Mouse (Mus musculus) gastrocnemius, adult 2 months (tissue): Measurements from ENCODE around the gene Rabep1. TPM values are rescaled to one million over a fixed set of nuclear protein-coding genes. Genes with fewer than 3 reads are reported as not detected.
"Not testable (repeated sequence)": the region's sequence is repeated elsewhere in the genome, so short reads cannot be mapped to it uniquely, and the experiment has no call there.

Experiments
- DNase-seq: peaks from one replicate; pipeline ENCODE4 v3.0.0; 2022
- H3K27ac ChIP-seq: fragments of 200-600 bp; 2 replicates; pipeline ENCODE4 v1.8.1; 2022; ENCODE audit warnings: mild to moderate bottlenecking
- H3K4me3 ChIP-seq: fragments of 200-600 bp; 2 replicates; pipeline ENCODE4 v1.8.1; 2022; ENCODE audit warnings: mild to moderate bottlenecking, moderate library complexity
- CTCF ChIP-seq: fragments of 200-600 bp; IDR thresholded peaks from 2 replicates; pipeline ENCODE4 v1.8.1; 2022; ENCODE audit warnings: antibody characterized with exemption, mild to moderate bottlenecking, moderate library complexity
- intact Hi-C: fragments of 180-260 bp; cut with DNase I; formaldehyde crosslinking; loops from one replicate; pipeline ENCODE4 v1.15.1; 2025
- total RNA-seq, 2 experiments: library from RNA; stranded (reverse); gene quantifications; 2 replicates each; pipeline ENCODE4 v1.2.3; 2021

Gene Rabep1
- total RNA-seq, 2 experiments from 2014 or later, result 37.2 to 37.8 TPM

DNA sequence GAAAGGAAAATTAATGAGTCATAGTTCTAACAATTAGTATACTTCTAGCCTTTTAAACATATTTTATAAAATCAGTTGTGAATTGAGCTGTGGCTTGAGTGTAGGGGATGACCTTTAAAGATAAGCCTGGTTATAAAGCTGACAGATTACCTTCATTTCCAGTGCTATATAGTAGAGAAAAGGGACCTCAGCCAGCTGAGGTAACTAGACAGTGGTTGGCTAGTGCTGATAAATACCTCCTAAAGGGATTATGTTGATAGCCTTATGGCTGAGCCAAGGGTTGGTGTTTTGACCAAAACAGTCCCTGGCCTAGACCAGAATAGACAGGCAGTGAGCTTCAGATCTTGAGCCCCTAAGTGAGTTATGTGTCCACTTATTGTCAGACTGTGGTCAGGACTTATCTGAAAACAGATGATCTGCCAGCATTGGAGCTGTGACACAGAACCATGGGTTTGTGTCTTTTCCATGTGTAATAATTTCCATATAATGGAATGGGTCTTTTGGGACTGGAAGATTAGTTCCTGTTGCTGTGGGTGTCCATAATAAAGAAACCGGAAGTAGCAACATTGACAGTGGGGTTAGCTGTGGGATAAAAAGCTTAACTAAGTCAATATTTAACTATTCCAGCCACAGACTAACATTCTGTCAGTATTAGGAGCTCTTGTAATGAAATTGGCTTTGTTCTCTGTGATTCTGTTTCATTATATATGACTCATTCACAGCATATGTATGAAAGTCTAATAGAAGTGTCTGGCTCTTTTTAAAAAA, 29.5 kb downstream of the Rabep1 start:
- intact Hi-C loops, result no loop called here
- Histone ChIP-seq H3K27ac (peak overlapping the region; percentile 48; the same call in 1 of the 2 replicates), H3K4me3 (no peak overlapping the region)
- DNase-seq, result no peak
- no peak for TF ChIP-seq CTCF

DNA sequence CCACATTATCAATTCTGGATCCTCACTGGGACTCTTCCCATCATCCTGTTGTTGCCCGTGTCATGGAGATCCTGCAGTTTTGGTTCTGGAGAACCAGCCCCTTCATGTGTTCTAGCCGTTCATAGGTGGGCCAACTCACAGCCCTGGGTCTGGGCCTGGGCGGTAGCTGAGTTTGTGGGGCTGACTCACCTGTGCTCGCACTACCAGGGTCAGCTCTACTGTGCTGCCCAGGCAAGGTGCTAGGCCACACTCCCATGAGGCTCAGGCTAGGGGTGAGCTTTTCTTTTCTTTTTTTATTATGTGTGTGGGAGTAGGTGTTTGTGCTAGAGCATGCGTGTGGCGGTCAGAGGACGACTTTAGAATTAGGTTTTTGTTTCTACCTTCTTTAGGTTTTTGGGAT, 33.1 kb downstream of the Rabep1 start:
- TF ChIP-seq CTCF, result no peak
- DNase-seq, result no peak
- H3K27ac ChIP-seq, result no peak overlapping the region
- H3K4me3 ChIP-seq, result no peak overlapping the region
- intact Hi-C loops, result no loop called here

DNA sequence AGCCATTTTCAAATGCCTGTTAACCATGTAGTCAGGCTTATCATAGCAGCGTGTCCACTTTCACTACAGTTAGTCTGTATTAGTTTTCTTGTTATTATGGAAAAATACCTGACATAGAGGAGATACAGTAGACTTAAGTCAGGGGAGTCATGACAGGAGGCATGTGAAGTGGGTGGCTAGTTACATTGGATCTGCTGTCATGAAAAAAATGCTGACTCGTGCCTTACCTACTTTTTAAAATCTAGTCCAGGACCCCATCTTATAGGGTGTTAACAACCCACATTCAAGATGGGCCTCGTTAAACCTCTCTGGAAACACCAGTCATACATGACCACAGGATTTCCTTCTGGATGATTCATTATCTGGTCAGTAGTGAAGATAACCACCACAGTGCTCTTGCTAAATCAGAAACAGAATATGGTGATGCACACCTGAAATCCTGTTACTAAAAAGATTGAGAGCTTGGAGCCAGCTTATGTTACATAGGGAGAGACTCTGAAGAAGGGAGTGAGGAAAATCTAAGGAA, 38.4 kb downstream of the Rabep1 start:
- H3K27ac ChIP-seq, result no peak overlapping the region
- no peak for DNase-seq
- TF ChIP-seq CTCF, result no peak
- H3K4me3 ChIP-seq, result no peak overlapping the region
- intact Hi-C loops, result no loop called here

DNA sequence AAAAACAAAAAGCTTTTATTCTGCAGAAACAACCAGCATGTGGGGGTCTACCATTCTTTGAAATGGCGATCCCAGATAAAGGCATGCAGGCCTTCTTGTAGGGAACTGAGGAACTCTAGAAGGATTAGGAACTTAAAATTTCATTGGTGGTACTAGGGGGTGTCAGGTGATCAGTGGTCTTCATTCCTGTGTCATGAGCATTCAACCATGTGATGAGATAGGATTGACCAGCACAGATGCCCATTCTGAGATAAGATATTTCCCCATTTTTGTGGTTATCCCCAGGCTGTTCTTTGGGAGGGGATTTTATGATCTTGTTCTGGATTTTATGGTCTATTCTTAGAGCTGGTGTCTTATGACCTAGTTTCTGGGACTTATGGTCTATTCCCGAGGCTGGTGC, 46.1 kb downstream of the Rabep1 start:
- Histone ChIP-seq H3K27ac (no peak overlapping the region), H3K4me3 (no peak overlapping the region)
- intact Hi-C loops, result no loop called here
- DNase-seq, result no peak
- no peak for TF ChIP-seq CTCF

DNA sequence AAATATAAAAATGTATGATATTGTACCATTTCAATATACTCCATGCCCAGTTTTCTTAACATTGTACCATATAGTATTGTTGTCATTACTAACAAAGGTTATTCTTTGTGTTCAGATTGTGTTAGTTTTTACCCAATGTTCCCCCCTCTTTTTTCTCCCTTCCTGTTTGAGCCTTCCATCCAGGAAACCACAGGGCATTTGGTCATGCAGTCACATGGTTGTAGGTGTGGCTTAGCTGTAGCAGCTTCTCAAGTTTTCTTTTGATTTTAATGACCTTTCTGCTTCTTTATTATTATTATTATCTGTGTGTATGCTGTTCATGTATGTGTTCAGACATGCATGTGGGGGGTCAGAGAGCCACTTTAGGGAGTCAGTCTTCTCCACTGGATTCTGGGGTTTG, 47.0 kb downstream of the Rabep1 start:
- no peak for TF ChIP-seq CTCF
- intact Hi-C loops, result no loop called here
- H3K27ac ChIP-seq, result no peak overlapping the region
- H3K4me3 ChIP-seq, result no peak overlapping the region
- no peak for DNase-seq

DNA sequence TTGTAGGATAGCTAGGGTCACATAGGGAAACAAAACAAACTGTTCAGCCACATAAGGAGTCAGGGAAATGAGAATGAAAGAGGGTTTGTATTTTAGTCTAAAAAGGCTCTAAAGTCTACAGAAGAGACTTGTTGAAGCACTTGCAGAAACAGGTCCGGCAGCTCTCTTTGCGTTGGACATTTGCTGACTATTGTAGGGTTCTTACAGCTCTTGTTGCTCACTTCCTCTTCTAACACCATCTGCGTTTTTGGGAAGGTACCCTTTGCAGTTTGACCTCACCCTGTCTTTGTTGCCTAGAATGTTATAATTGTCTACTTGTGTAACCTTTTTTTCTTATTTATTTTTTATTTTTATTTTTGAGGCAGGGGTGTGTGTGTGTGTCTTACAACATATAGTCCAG, 53.1 kb downstream of the Rabep1 start:
- intact Hi-C loops, result no loop called here
- no peak for TF ChIP-seq CTCF
- no peak for DNase-seq
- Histone ChIP-seq H3K4me3 (no peak overlapping the region), H3K27ac (no peak overlapping the region)

DNA sequence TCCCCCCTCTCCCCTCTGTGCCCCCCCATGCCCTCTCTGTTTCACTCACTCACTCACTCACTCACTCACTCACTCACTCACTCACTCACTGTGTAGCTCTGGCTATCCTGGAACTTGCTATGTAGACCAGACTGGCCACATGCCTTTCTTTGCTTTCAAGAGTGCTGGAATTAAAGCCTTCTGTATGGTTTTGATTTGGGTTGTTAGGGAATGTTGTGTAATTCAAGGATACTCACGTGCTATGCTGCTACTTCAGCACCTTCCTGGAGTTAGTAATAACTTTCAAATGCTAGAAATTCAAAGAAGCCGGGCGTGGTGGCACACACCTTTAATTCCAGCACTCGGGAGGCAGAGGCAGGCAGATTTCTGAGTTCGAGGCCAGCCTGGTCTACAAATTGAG, 53.6 kb downstream of the Rabep1 start:
- H3K4me3 ChIP-seq, DNase-seq, H3K27ac ChIP-seq, intact Hi-C loops: not testable (repeated sequence)

DNA sequence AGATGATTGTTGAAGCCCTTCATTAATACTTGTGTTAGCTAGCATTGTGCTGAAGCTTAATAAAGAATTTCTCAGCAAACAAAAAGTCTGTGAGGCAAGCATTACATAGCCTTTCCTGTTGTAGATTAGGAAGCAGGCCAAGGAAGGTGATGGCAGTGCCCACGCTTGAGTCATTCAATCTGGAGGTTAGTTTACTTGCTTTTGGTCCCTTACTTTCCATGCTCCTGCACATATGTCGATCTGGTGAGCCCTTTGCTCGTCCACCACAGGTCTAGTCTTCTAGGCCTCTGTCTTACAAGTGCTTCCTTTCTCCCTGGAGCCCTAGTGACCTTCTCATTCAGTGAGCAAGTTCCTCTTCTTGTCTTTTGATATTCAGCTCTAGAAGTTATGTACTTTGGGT, 62.1 kb downstream of the Rabep1 start:
- intact Hi-C loops, result no loop called here
- Histone ChIP-seq H3K4me3 (no peak overlapping the region), H3K27ac (no peak overlapping the region)
- DNase-seq, result no peak
- TF ChIP-seq CTCF, result no peak

DNA sequence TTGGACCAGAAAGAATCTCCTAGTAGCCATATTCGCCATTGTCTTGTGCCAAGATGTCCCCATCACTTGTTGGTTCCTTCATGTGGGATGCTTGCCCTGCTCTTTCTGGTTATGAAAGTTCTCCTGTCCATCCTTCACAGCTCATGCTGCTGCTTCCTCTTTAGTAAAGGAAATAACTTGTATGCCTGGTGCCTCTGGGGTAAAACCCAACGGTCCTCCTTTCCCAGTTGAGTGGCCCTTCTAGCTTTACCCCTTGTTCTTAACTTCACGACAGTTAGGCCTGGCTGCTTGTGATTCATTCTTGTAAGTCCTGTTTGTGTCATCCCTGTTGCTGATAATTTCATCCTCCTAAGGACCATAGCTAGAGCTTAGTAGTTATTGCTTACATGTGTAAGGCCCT, 66.7 kb downstream of the Rabep1 start:
- H3K4me3 ChIP-seq, result no peak overlapping the region
- no peak for DNase-seq
- H3K27ac ChIP-seq, result no peak overlapping the region
- intact Hi-C loops, result no loop called here
- TF ChIP-seq CTCF, result no peak

DNA sequence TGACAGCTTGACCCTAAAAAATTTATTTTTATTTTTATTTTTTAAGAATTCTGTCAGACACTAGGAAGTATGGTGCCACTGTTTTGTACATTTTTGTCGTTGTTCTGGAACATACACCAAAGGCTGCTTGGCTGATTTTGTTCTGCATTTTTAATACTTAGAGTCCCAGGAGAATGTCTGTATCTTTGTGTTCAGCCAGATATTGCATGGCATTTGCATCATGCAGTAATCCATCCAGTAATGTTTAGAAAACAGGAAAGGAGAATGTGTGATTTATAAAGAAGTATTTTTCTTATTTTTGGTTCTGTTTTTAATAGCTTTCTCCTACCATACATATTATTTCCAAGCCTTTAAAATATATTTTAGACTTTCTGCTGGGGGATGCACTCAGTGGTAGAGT, 67.3 kb downstream of the Rabep1 start:
- DNase-seq, result no peak
- Histone ChIP-seq H3K4me3 (no peak overlapping the region), H3K27ac (no peak overlapping the region)
- TF ChIP-seq CTCF, result no peak
- intact Hi-C loops, result no loop called here

DNA sequence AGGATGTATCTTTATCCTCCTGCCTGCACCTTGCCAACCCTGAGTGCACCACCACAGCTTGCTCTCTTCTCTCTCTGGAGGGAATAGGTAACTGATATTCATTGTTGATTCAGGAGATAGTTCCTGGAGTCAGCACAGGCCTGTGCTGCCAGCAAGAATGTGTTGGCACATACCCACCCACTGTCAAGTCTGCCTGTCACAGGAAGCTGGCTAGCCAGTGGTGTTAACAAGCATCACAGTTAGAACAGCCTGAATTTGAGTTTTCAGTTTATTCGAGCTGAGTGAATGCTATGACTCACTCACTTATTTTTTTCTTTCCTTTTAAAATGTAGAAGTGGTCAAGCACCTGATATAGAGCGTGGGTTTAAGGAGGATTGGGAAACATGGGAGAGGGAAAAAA, 73.3 kb downstream of the Rabep1 start:
- no peak for DNase-seq
- H3K4me3 ChIP-seq, result no peak overlapping the region
- no peak for TF ChIP-seq CTCF
- intact Hi-C loops, result no loop called here
- H3K27ac ChIP-seq, result no peak overlapping the region

DNA sequence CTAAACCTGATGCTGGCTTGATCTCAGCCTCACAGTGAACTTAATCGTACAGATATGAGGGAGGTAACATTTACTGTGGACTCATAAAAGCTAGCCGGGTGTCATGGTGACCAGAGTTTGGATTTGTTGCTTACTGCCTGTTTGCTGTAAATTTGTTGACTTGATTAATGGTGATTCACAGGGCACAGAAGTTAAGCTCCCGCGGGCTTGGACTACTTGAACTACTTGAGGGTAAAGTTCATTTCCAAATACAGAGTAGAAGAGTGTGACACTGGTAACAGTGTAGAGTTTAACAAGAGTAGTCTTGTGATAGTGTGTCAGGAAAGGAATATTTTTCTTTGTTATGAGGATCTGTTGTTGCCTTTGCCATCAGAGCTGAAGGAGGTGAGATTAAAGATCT, 74.9 kb downstream of the Rabep1 start:
- intact Hi-C loops, result no loop called here
- TF ChIP-seq CTCF, result no peak
- Histone ChIP-seq H3K4me3 (no peak overlapping the region), H3K27ac (no peak overlapping the region)
- DNase-seq, result no peak

DNA sequence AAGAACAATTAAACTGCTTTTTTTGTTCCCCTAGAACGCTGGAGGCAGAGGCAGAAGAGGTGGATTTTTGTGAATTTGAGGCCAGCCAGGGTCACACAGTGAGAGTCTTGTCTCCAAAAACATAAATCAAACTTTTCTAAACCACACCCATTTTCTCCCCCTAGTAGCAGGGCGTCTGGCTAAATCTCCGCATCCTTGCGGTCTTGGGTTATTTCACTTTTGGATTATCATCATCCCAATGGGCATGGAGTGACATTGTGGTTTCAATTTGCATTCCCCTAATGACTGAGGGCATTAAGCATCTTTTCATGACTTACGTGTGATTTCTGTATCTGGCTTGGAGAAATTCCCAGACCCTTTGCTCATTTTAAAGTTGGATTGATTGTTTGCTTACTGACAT, 86.9 kb downstream of the Rabep1 start:
- Histone ChIP-seq H3K27ac (no peak overlapping the region), H3K4me3 (no peak overlapping the region)
- DNase-seq, result no peak
- TF ChIP-seq CTCF, result no peak
- intact Hi-C loops, result no loop called here

DNA sequence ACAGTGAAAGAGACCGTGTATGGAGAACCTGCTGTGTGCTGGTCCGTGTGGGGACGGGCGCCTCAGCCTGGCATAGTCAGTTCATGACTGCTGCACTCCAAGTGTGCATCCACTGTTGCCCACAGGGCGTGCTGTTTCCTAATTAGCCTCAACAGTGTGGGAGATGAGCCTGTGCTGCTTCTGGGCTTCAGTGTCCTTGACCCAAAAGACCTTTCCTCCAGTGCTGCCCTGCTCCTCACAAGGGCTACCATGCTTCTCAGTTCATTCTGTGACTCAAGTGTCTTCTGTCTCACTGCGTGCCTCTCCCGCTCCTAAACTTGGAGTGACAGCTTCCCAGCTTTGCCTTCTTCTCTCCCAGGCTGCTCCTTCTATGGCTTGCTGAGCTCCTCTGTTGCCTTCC, 90.7 kb downstream of the Rabep1 start:
- H3K27ac ChIP-seq, result no peak overlapping the region
- no peak for DNase-seq
- no peak for TF ChIP-seq CTCF
- intact Hi-C loops, result no loop called here
- H3K4me3 ChIP-seq, result no peak overlapping the region
